Mouse (Mus musculus): ENCODE measurements around the gene Ppp3ca. TPM values are rescaled to one million over a fixed set of nuclear protein-coding genes. Genes with fewer than 3 reads are reported as not detected.

The Ppp3ca gene
- total RNA-seq (2015) (68.8 and 76.0 TPM in 2 replicates), total RNA-seq (2017) (60.1 and 63.1 TPM in 2 replicates)

DNA sequence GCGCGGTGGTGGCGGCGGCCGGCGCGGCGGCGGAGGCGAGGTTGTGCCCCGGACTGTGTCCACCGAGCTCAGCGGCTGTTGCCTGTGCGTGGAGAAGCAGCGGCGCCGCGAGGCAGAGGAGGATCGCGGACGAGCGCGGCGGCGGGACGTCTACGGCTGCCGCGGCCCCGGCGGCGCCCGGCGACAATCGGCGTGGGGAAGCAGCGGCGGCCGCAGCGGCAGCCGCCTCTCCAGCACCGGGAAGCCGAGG, at the start of gene Ppp3ca:
Gene Ppp3ca, plus strand, starts transcription at position 15 of the 250 bp plus-strand sequence.
- ATAC-seq (replicated peaks; ENCODE audit: poor library complexity): no peak

DNA sequence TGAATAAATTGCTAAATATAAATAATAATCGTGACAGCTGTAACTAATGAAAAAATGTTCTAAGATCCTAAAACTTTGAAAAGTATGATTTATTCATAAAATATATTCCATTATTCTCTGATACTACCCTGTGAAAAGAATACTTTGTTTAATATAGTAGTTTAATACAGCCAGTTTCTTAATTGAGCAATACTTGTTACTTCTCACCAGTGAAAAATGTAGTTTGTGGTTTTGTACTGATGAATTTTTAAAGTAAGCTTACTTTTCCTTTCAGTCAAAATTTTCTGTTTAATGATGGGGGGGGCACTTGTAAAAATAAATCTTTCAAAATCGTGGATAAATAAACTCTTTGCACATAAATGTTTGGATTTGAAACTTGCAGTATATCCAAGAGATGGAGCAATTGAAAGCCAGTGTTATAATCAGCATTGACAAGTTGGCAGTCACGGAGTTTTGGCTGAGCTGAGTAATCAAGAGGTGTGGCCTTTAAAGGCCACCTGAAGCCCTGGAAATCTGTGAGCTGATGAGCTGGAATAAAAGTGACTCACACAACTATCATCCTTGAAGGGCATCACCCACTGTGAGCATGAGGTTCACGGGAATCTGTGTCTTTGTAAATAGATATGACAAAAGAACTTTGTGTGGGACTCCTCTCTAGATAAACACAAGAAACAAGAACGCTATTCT, 29.2 kb upstream of the Ppp3ca start:
- no peak for ATAC-seq (replicated peaks; ENCODE audit: poor library complexity)

DNA sequence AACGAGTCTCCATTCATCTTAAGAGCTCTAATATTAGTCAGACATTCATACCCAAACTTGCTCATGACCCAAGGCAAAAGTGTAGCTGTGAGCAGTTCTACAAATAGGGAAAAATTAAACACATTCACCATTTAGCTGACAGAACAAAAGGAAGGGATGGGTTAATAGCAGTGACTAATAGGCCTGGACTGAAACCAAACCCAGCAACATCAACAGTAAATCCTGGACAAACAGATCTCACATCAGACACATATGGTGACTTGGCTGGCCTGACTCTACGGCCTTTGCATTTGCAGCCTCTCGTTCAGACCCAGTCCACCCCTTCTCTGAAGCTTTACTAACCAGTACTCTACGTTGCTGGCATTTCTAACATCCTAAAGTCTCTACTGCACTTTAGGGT, 19.0 kb upstream of the Ppp3ca start:
- no peak for ATAC-seq (replicated peaks; ENCODE audit: poor library complexity)

DNA sequence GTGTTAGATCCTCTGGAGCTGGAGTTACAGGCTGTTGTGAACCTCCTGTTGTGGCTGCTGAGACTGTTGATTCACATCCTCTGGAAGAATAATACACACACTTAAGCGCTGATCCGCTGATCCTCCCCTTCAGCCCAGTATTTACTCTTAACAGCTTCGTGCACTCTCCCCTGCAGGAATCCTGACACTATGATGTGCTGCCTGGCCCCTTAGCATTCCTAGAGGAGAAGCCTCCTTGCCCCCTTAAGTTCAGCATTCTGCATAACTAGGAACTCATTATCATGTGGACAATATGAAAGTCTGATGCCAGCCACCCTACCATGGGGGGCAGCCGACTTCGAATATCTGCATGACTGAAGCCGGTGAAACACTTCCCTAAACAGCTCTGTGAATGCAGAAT, 18.4 kb upstream of the Ppp3ca start:
- ATAC-seq (replicated peaks; ENCODE audit: poor library complexity): no peak

DNA sequence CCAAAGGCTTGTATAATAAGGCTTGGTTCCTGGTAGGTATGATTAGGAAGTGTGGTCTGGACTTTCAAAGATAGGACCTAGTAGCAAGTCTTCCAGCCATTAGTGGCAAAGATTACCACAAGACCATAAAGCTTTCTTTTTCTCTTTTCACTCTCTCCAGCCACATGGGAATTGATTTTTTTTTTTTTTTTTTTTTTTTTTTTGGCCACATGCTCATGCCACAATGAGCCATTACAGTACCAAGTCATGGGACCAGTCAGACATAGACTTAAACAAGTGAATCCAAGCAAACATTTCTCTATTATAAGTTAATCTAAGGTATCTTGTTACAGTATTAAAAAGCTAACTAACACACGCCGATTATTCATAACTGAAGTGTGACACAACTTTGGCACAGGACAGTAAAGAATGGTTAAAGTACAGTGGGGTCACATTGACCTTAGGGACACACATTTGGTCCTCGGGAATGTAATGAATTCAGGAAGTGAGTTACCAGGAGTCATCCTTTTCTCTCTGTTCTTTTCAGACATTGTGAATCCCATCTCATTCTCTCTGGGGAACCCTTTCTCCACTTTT, 13.4 kb upstream of the Ppp3ca start:
- no peak for ATAC-seq (replicated peaks; ENCODE audit: poor library complexity)

DNA sequence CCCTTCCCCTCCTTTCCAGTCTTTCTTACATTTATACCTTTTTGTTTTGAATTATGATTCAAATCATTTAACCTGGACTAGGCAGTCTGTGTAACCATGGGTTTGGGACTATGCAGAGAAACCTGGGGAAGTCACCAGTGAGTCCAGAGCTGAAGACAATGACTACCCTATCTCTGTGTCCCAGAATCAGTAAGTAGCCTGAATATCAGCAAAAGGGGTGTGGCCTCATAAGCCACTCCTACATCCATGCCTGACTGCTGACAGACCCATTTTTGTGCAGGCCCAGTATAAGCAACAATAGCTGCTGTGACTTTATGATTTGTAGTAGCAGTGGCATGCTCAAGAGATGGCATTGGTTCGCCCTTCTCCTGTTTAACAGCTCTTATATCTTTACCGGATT, 11.2 kb upstream of the Ppp3ca start:
- peak; percentile 77 for ATAC-seq (replicated peaks; ENCODE audit: poor library complexity)

DNA sequence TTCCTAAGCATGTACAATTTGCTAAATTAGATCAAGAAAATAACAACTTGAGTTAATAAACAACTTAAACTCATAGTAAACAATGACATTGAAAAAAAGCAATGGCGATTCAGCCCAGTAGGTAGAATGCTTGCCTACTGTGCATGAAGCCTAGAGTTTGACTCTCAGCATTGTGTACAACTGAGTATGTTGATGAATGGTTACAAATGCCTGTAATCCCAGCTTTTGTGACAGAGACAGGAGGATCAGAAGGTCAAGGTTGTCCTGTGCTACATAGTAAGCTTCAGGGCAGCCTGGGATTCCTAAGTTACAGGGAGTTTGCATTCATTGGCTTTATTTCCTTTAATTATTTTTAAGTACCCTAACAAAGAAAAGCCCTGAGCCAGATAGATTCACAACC, 4.8 kb upstream of the Ppp3ca start:
- ATAC-seq (replicated peaks; ENCODE audit: poor library complexity): no peak

DNA sequence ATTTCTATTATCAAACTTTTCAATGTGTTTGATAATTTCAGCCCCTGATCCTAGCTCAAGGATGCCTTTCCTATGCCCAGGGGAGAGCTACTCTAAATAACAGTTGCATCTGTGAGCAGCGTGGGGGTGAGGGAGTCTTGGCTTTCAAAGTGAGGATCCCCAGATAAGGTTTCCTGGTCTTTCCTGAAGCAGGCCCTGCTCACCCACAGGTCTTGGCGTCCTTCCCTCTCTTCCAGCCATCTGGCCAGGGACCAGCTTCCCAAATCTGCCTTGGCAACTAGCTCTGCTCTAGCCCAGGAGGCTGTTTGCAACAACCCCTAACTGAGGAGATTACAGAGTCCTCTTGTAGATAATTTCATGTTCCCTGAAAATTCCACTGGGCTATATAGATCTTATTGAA, 1.9 kb upstream of the Ppp3ca start:
- no peak for ATAC-seq (replicated peaks; ENCODE audit: poor library complexity)

DNA sequence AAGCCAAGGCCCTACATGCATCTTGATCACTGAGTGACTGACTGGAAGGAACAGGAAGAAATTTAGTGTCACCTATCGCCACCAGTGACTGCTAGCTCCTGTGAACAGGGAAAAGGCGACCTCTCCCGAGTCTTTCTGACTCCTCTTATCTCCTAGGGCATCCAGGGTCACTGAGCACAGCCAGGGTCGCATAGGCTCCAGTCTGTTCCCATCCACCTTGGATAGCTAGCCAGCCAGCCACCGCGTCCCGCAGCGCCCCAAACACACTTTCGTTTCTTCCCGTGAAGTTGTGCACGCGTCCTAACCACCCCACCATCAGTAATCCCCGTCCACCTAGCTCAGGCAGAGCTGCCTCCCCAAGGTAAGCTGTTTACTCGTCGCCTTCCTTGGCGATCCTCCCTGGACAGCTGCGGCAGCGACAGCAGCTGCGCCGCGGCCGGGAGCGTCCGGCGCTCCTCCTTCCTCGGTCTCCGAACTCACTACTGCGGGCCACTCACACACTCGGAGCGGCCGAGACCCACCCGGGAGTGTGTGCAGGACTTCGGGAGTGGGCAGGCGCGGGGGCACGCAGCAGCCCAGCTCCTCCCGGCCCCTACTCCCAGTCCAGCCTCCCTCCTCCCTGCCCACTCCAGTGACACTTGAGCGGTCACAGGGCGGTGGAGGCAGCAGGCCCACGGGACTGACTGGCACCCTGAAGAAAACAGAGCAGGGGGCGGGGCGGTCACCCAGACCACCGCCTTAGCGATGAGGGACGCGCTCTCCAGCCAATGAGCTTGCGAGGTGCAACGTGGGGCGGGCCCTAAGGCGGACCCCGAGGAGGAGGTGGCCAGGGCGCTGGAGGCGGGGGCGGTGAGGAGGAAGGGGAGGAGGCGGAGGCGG, 454 bp upstream of the Ppp3ca start:
- peak; percentile 81 for ATAC-seq (replicated peaks; ENCODE audit: poor library complexity)

DNA sequence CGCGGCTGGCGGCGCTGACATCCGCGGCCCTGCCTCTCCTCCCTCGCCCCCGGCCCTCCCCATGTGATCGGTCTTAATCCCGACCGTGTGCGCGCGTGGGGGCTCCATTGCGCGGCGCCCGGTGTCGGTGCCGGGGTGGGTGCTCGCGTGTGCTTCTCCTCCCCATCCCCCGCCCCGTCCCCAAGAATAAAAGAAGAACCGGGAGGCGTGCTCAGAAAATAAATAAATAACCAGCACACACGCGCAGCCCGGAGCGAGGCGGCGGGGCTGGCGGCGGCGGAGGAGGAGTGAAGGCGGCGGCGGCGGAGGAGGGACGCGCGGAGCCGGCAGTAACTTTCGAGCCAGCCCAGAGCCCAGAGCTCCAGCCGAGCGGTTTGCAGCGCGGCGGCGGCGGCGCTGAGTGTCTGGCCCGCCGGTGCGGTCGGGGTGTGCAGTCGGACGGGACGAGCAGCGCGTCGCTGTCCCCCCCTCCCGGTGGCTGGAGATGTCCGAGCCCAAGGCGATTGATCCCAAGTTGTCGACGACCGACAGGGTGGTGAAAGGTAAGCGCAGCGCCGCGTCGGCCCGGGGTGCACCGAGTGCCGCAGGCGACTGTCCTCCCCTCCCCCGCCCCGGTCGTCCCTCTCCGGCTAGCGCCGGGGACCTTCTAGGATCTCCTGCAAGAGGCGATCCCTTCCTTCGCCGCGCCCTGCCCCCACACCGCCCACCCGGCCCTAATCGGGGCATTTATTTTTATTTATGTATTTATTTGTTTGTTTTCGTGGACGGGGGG, 622 bp downstream of the Ppp3ca start:
- peak; percentile 9 for ATAC-seq (replicated peaks; ENCODE audit: poor library complexity)

DNA sequence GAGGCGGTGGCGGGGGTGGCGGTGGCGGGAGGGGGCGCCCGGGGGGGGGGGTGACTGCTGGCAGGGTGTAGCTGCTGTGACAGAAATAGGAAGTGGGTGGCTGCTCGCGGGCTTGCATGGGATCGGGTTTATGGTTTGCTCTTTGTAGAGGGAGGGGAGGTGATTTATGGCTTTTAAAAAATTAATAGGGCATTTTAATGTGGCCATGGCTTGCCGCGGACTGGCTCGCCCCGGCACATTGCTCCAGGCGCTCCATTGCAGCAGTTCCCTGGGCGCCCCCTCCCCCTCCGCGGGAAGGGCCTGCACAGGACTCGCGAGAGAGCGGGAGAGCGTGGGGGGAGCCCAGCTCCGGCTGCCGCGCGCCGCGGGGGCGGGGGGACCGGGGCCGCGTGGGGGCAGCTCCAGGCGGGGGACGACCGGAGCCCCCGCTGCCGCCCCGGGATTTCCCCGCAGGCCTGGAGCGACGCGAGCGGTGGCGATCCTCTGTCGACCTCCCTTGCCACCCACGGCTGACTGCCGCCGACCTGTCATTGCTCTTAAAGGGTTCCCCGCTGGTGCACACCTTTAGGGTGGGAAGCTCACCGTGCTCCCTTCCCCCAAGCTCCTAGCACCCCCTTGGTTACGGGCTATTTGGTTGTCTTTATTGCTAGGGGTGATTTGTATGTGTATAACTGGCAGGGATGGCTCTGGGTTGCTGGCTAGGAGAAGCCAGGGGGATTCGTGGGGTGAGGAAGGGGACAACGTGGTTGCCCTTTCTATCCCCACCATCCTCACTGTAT, 1.4 kb downstream of the Ppp3ca start:
- ATAC-seq (replicated peaks; ENCODE audit: poor library complexity): peak; percentile 33

DNA sequence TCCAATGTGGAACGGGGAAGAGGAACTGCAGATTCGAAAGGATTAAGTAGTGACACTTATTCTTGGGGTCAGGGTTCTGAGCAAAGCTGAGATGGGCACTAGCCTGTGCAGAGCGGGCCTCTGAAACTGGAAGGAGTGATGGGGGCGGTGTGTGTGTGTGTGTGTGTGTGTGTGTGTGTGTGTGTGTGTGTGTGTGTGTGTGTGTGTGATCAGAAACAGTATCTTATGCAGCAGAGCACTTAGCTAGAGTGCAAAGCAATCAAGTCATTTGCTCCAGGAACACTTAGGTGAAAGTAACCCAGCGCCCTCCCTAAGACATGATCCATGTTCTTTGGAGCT, 2.0 kb downstream of the Ppp3ca start:
- ATAC-seq (replicated peaks; ENCODE audit: poor library complexity): no peak

DNA sequence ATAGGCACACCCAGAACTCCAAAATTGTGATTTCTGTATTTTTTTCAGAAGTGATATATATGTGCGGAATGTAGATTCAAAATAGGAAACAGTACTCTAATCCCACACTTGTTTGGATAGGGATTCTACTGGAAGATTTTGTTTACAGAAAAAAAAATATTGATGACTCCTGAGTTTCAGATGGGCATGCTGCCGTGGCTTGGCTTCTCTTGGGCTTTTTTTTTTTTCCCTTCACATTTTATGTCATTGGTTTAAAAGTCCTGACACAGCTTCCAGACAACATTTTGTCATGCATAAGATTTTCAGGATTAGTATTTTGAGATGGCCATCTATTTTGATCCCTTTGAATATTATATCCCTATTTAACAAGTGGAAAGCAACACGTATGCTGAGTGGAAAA, 2.9 kb downstream of the Ppp3ca start:
- ATAC-seq (replicated peaks; ENCODE audit: poor library complexity): no peak

DNA sequence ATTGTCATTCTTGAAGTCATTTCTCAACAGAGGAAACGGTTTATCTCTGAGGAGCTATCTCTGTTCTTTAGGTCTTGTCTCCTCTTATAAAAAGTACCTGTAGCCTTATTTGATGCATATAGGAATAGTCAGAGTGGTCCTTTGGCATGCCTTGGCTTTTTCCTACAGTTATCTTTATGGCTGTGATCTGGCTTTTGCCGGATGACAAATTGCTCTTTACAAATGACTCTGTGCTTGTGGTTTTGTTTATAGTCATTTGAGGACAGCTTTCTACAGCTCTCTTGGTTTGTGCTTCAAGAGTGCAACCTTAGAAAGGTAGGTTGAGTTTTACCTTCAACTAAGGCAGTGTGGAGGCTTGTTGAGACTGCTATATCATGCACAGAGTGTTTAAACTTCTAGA, 3.4 kb downstream of the Ppp3ca start:
- no peak for ATAC-seq (replicated peaks; ENCODE audit: poor library complexity)

DNA sequence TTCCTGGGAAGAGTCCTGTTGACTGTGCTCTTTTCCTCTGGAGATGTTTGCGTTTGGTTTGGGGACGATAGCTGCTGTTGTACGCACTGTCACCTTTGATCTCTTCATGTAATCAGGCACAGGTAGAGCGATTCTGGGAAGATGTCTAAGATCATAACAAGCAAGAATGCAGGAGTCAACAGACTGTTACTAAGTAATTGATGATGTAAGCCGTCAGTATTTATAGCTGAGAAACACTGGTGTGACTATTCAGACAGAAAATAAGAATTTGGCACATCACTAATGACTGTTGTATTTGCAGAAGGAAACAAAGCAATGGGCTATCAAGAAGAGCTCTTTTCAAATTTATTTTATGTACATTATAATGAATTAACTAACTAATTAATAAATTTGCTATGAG, 4.6 kb downstream of the Ppp3ca start:
- ATAC-seq (replicated peaks; ENCODE audit: poor library complexity): no peak

DNA sequence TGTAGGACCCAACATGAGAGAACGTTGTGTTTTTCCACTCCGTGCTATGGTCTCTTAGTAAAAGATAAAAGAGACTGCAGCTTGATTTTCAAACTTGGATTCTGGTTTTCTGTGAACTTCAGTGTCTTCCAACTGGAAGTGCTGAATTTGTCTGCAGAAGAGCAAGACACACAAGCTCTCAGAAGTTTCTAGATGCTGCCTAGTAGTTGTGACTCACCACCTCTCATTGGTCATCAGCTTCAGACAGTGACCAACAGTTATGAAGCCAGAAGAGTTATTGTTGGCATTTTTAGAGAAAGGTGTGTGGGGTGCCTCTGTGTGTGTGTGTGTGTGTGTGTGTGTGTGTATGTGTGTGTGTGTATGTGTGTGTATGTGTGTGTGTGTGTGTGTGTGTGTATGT, 7.1 kb downstream of the Ppp3ca start:
- no peak for ATAC-seq (replicated peaks; ENCODE audit: poor library complexity)

DNA sequence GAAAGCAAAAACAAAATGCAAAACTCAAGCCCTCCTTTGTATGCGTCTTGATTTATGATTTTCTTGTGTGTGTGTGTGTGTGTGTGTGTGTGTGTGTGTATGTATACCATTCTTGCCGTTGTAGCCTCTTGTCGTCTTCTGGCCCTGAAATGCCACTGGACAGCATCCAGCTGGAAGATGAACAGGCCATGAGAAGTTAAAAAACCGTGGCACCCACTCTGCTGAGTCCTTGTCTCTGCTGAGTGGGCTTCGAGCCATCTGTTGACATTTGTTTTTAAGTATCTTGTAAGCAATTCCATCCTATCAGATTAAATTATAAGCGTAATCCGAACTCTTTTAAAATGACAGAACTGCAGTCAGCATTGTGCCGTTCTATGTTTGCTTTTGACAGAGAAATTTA, 8.5 kb downstream of the Ppp3ca start:
- ATAC-seq (replicated peaks; ENCODE audit: poor library complexity): no peak

DNA sequence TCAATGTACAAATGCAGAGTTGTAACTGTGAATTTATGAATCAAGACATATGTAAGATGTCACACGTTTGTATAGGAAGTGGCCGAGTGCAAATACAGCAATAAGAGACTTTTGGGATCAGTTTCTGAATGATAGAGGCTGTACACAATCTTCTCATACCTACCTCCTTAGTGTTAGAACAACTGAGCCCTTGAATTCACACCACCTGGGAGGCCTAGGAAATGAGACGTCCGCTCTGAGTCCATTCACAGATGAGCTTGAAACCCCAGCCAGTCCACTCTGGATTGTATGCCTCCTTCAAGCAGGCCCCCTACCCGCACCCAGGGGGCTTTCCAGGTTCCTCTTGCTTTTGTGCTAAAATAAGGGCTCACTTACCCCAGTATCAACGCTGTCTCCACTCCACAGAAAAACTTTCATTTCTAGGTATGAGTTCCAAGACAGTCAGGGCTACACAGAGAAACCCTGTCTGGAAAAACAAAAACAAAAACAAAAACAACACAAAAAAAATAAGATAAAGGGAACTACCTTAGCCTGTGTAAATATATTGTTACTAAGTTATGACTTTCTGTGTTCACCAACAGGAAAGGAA, 10.1 kb downstream of the Ppp3ca start:
- ATAC-seq (replicated peaks; ENCODE audit: poor library complexity): no peak

DNA sequence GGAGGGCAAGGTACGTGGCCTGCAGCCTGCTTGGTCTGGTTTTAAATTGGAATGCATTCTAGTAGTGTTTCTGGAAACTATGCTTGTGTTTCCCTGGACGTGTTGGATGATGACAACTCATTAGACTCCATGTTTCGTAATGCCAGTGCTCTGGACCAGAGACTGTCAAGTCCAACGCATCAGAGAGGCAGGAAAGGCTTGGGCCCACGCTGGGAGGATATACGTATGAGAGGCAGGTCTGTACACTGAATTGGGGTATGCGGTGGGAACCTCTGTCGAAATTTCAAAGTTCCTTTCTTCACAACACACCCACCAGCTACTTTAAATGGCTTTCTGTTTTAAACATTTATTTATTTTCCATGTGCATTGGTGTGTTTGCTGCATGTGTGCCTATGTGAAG, 12.3 kb downstream of the Ppp3ca start:
- peak; percentile 66 for ATAC-seq (replicated peaks; ENCODE audit: poor library complexity)

DNA sequence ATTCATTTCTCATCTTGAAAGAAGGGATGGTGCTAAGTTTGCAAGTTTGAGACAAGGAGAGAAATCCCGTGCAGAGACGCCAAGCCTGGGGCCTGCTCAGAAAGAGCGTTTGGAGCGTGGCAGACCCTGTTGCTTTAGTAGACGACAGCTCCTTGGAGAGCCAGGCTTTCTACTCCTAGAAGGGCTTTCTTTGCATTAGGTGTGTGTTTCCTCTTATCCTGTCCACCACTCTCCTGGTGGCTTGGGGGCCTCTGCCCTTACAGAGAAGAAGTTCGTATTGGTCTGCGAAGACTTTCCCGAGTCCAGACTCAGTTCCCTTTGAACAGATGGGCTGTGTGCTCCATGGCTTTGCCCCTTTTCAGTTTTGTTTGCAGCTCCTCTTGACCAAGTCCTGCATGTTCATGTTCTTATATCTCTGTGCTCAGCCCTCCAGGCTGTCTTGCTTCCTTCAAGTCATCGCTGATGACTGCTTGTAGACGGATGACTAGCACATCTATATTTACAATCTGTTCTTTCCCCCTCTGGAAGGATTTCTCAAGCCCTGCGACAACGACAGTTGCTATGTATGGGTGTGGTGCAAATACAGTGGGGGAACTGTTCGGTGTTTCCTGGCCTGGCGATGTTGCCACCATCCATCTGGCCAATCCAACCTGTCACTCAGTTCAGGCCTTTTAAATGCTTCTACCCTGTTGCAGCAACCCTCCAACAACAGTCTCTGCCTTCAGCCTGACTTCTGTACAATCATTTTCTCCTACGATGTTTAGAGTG, 14.5 kb downstream of the Ppp3ca start:
- peak; percentile 85 for ATAC-seq (replicated peaks; ENCODE audit: poor library complexity)

Measured in megakaryocyte progenitor cell, adult 5-6 weeks (primary cell).